Mouse (Mus musculus): ENCODE results near the gene Htra2.

Gene Htra2

GRCm38 (mm10) chr6:83054871-83055431 lies at the start of gene Htra2:
Gene Htra2, minus strand, starts transcription at chr6:83055273.
- peak; percentile 67 to 71 for DNase-seq

DNA sequence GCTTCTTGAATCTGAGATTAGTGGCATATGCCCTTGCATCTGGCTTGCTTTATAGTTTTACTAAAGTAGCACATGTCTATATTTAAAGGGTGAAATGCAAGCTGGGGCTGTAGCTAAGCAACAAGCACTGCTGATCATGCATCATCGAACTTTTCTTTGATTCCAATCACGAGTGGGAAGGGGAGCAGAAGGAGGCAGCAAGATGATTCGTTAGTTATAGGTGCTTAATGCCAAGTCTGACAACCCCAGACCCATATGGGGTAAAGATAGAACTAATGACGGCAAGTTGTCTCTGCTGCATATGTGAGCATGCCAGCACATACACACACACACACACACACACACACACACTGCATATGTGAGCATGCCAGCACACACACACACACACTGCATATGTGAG lies 49.1 kb upstream of the Htra2 start:
- no peak for DNase-seq

GRCm38 (mm10) chr6:83103130-83103650 lies 48.1 kb upstream of the Htra2 start:
- no peak for DNase-seq

DNA sequence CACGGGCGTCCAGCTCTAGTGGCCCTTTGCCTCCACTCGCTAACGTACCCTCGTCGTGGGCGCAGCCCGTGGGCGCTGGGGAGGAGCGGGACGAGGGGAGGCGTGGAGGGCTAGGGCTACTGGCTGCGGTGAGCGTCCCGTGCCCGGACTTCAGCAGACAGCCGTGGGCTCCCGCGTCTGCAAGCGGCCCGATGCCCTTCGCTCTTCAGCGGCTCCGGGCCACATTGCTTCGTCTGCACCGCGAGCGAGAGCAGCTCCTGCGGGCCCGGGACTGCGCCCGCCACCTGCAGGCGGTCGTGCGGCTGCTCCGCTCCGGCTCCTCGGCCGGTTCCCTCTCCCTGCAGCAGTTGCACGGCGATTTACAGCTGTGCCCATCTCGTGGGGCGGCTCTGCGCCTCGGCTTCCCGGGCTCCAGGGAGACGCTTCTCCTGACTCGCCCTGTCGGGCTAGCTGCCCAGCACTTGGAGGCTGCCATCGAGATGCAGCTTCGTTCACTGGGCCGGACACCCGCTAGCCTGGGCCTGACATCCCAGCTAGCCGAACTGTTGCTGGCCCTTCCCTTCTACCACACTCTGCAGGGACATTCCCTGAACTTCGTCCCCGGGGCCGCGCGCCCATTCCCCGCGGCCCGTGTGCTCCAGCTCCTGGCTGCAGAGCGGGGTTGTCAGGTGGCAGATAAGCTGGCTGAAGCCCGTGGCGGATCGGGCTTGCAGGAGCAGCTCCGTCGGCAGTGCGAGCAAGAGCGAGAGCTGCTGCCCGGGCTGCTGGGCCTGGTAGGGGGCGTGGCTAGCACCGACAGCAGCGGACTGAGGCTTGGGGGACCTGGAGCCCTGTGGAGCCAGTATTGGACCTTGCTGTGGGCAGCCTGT lies 46.8 kb upstream of the Htra2 start:
- peak; percentile 72 to 74 for DNase-seq

- DNase-seq, result peak; percentile 92 to 93
Observed at GRCm38 (mm10) chr6:83101316-83101687, 46.2 kb upstream of the Htra2 start, which contains the start of the genes Ccdc142 and Gm42688. Gene Ccdc142, plus strand, starts transcription at chr6:83101601. Gene Gm42688, plus strand, starts transcription at chr6:83101617.

DNA sequence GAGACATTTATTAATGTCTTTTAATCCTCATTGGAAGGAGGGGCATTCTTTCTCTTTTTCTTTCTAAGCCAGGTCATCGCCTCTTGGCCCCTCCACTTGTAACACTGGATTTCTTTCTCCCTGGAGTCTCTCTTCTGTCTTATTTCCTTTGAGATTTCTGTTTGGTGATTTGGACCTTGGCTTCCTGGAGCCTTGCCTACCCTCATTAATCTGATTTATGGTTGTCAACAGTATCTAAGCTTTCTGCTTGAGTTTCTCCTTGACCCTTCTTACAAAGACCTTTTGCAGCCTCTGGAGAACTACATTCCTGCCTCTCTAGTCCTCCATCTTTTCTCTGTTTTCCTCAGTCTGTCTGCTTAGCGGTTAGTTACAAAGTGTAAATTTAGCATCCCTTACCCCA lies 43.3 kb upstream of the Htra2 start:
- no peak for DNase-seq

- no peak for DNase-seq
Observed at GRCm38 (mm10) chr6:83095968-83096367, 40.9 kb upstream of the Htra2 start.

- DNase-seq, result no peak
Observed at GRCm38 (mm10) chr6:83092416-83093127, 37.5 kb upstream of the Htra2 start.

DNA sequence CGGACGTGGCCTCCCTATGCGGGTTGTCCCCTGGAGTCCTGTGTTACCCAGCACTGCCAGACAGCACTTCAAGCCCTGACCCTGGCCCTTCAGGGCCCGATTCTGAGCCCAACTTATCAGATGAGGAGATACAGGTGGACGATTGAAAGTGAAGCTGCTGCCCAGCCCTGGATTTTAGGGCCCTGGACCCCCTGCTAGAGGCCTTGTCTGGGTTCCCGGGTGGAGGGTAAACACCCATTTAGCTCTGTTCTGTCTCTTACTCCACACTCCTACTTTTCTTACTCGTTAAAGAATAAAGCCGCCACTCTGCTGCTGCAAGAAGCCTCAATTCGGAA lies 32.8 kb upstream of the Htra2 start:
- DNase-seq, result no peak

DNA sequence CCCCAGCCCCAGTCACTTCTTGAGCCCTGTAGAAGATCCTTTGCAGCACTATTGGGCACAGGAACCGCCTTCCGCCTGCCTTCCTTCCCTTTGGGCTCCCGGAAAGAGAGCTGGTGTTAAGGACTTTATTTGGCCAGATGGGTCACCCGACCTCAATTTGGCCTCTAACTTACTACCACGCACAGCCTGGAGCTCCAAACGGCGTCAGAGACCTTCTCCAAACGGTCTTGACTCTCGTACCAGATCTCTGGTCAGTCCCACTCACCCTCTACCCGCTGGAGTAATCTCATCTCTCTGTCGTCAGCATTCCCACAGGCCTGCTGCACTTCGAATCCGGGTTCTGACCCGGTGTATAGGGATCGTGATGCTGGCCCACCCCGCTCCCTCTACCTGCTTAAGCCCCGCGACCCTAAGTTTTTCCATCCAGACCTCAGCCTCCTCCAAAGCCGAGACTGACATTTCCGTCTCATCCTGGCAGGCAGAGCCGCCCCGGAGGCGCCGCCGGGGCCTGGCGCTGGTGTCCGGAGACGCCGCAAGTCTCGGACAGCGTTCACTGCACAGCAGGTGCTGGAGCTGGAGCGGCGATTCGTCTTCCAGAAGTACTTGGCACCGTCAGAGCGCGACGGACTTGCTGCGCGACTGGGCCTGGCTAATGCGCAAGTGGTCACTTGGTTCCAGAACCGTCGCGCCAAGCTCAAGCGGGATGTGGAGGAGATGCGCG lies 32.3 kb upstream of the Htra2 start:
- DNase-seq, result peak; percentile 59 to 67

- DNase-seq, result no peak
Observed at GRCm38 (mm10) chr6:83086121-83087035, 31.3 kb upstream of the Htra2 start, which contains the start of gene Lbx2. Gene Lbx2, plus strand, starts transcription at chr6:83086367.

- DNase-seq, result no peak
Observed at GRCm38 (mm10) chr6:83084477-83084876, 29.4 kb upstream of the Htra2 start.

DNA sequence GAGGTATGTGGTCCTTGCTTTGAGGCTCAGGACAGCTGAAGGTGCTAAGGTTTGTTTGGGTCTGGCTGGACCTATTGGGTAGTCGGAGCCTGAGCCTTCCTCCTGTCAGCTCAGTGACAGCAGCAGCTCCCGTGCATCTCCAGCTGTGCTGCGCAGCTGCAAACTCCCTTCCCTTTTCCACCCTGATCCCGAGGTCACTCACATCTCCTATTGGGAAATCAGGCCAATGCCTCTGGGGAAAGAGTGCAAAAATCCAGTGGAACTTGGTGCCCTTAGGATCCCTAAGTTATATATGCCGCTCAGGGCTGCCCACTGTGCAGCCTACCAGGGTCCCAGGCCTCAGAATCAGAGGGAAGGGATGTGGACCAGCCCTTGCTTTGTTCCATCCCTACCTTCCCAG lies 28.4 kb upstream of the Htra2 start:
- no peak for DNase-seq

- DNase-seq, result no peak
Observed at GRCm38 (mm10) chr6:83080210-83080609, 25.1 kb upstream of the Htra2 start.

DNA sequence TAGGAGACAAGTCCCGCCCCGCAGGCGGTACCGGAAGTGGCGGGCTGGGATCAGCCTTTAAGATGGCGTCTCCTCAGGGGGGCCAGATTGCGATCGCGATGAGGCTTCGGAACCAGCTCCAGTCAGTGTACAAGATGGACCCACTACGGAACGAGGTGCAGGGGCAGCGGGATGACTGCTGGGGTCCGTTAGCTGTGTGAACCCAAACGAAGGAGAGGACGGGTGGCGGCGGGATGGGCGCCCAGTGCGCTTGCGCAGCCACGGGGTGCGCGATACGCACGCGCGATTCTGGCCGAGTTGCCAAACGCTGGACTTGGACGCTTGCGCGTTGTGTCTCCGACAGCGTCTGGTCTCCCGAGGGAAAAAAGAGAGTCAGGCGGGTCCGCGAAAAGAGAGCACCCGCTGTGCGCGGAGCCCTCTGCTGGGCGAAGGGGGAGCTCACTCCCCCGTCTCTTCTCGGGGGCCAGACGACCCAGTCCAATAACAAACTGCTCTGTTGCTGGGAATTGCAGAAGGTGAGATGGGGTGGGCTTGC lies 23.3 kb upstream of the Htra2 start:
- peak; percentile 100 for DNase-seq

DNA sequence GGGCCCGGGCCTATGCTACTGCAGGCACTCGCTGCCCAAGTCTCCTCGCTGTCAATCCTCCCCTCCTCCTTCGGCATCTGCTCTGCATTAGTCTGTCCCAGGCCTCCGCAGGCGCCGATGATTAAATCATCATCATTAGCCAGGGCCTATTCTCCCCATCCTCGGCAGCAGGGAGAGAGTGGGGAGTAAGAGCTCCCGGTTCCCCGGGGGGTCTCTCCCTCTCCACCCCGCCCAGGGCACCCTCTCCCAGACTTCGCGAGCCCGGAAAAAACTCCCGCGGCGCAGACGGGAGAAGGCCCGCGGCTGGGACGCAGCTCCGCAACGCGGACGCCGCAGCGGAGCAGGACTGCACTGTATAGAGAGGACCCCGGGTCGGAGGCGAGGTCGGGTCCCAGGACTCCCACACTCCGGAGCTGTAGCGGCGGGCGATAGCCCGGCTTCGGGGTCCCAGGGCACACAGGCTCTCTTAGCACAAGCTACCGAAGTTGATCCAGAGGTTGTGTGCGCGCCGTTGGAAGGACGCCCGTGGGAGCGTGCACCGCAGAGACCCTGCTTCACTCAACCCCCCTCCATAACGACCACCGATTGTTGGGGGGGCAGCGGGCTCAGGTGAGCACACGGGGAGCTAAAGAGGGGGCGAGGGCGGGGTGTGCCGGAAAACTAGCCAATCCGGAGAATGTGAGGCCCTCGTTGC lies 22.7 kb upstream of the Htra2 start, which contains the start of gene Pcgf1:
TSS of gene Pcgf1 (plus strand) at position 240 of the 694 bp plus-strand sequence.
- DNase-seq, result peak in 1 of 2 experiments; percentile 68

DNA sequence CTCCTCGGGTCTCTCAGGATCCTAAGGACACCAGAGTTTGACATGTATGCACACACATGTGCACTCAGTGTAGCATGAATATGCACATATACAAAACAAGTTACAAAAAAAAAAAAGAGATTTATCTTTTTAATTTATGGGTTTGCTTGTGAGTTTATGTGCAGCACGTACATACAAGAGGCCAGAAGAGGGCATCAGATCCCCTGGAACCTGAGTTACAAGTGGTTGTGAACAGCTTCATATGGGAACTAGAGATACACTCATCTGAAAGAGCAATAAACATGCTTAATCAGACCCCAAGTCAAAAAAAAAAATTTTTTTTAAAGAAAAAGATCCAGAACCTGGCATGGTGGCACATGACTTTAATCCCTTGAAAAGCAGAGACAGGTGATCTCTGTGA lies 19.9 kb upstream of the Htra2 start:
- no peak for DNase-seq

DNA sequence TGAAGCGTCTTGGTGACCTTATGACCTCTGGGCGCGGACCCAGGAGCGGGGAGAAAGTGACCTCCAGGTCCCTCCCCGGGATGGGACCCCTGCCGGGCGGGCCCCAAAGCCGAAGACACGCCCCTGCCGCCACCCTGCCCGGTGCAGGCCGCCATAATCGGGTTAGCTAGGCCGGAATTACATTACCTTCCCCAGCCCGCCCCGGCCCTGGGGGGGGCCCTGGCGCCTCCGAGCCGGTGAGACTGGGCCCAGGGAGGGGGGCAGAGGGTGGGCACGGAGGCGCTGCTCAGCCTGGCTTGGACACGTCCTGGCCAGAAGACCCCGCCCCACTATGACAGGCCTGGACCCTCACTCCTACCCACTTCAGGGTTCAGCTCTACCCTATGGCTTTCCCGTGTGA lies 16.1 kb upstream of the Htra2 start:
- peak in 1 of 2 experiments; percentile 49 for DNase-seq

DNA sequence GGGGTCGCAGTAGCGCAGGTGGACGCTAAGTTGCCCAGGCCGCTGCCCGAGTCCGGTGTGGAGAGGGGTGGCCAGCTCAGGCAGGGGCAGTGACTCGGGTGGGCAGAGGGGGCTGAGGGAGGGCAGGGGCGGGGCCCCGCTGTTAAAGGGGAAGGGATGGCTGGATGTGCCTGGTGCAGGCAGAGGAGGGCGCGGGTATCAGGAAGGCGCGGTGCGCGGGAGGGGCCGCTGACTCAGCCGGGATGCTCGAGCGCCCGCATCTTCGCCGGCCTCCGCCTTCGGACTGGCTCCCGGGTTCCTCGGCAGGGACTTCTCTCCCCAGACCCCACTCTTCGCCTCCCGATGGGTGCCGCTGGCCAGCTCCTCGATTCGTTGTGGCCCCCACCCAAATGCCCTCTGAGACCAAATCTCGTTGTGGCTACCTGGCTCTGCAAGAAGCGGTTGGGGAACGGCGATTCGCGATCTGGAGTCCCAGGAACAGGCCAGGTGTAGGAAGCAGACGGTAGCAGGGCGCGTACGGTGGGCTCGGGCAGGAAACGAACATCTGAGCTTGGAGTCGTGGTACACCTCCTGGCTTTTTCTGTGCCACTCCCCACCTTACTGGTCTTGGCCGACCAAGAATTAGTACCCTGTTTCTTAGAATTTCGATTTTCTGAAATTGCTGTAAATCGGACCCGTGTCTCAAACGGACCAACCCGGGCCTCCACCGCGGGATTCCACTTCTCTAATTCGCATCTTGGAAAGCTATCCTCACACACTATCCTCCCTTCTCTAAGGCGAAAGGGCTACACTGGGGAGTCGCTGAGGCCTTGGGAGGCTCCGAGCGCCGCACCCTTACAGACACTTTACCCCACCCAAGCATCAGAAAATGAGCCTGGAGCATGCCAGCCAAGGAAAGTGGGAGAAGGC lies 15.5 kb upstream of the Htra2 start:
- DNase-seq, result peak; percentile 45 to 74

DNA sequence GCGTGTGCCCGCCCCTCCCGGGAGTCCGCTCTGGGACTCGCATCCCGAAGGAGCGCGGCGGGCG lies 15.0 kb upstream of the Htra2 start, which contains the start of gene Tlx2:
TSS of gene Tlx2 (minus strand) at position 47 of the 64 bp plus-strand sequence.
- DNase-seq, result no peak

Measured in cerebellum, postnatal 10 days (tissue).